Mouse (Mus musculus) forebrain, embryonic 11.5 days (tissue): Measurements from ENCODE around the gene Phyhipl. TPM values are rescaled to one million over a fixed set of nuclear protein-coding genes. Genes with fewer than 3 reads are reported as not detected.

Source experiments
- ATAC-seq: fragments of 200-750 bp; cut with Nextera tagmentation; replicated peaks from 2 replicates; pipeline ENCODE4 v1.8.0; 2017; ENCODE audit warnings: moderate TSS enrichment; ENCODE audit not compliant: low FRiP score
- DNase-seq: peaks from one replicate; pipeline ENCODE4 v3.0.0-alpha.2; 2017; ENCODE audit warnings: low spot score
- H3K27ac ChIP-seq: fragments of 300-500 bp; sonication (generic); 2 replicates; pipeline ENCODE4 v1.5.1; 2014; ENCODE audit warnings: low read depth, low read length
- H3K27me3 ChIP-seq: fragments of 300-500 bp; sonication (generic); 2 replicates; pipeline ENCODE4 v1.6.1; 2014; ENCODE audit warnings: mild to moderate bottlenecking, low read length, mixed read lengths; ENCODE audit not compliant: control insufficient read depth, insufficient read depth
- H3K36me3 ChIP-seq: fragments of 300-500 bp; sonication (generic); 2 replicates; pipeline ENCODE4 v1.6.1; 2014; ENCODE audit warnings: mild to moderate bottlenecking, low read length, moderate library complexity, mixed read lengths; ENCODE audit not compliant: control insufficient read depth, insufficient read depth
- H3K4me1 ChIP-seq: fragments of 300-500 bp; sonication (generic); replicated peaks from 2 replicates; pipeline ENCODE4 v1.6.1; 2014; ENCODE audit warnings: low read length, mixed read lengths; ENCODE audit not compliant: control insufficient read depth, insufficient read depth
- H3K4me2 ChIP-seq: fragments of 300-500 bp; sonication (generic); 2 replicates; pipeline ENCODE4 v1.6.1; 2014; ENCODE audit warnings: low read depth, mild to moderate bottlenecking, low read length, moderate library complexity, mixed read lengths; ENCODE audit not compliant: severe bottlenecking
- H3K4me3 ChIP-seq: fragments of 300-500 bp; sonication (generic); 2 replicates; pipeline ENCODE4 v1.5.1; 2014; ENCODE audit warnings: low read depth, low read length
- H3K9ac ChIP-seq: fragments of 300-500 bp; sonication (generic); 2 replicates; pipeline ENCODE4 v1.6.1; 2014; ENCODE audit warnings: low read length
- H3K9me3 ChIP-seq: fragments of 300-500 bp; sonication (generic); 2 replicates; pipeline ENCODE4 v1.6.1; 2016; ENCODE audit warnings: low read length, mixed read lengths; ENCODE audit not compliant: control insufficient read depth
- WGBS: fragments of 180-500 bp; shearing (Covaris S2); extraction: QIAGEN DNeasy Blood & Tissue Kit; methylation state at CpG from one replicate; pipeline ENCODE4 v1.1.7; 2014; 5-methylcytosine and 5-hydroxymethylcytosine counted together
- polyA plus RNA-seq: library from polyadenylated mRNA; unstranded; fragments of >200 nt; fragmentation: Nextera tagmentation; extraction: Ambion mirVana; gene quantifications from 2 replicates; pipeline ENCODE4 v1.2.1, GENCODE M21; 2014

Phyhipl gene
- polyA plus RNA-seq, 1 experiment from 2014 or later, result 34.5 TPM

GRCm38 (mm10) chr10:70516661-70517060, 139.1 kb downstream of the Phyhipl start:
- peaks cover under 1% of the 10 kb centered on the region; the same call in 1 of the 2 replicates for H3K27me3 ChIP-seq
- WGBS, result 91% methylated on average over 8 of the region's 8 CpGs
- no peak overlapping the region for H3K4me2 ChIP-seq
- no peak overlapping the region for H3K4me3 ChIP-seq
- H3K9ac ChIP-seq, result no peak overlapping the region
- no peaks in the 10 kb centered on the region for H3K9me3 ChIP-seq
- ATAC-seq (no peak), DNase-seq (peak; percentile 46)
- no peak overlapping the region for H3K27ac ChIP-seq
- peaks cover 12% of the 10 kb centered on the region; the same call in 1 of the 2 replicates for H3K4me1 ChIP-seq
- no peaks in the 10 kb centered on the region for H3K36me3 ChIP-seq

GRCm38 (mm10) chr10:70514848-70515247, 140.9 kb downstream of the Phyhipl start:
- no peak overlapping the region for H3K4me3 ChIP-seq
- H3K4me2 ChIP-seq, result no peak overlapping the region
- no peak overlapping the region for H3K9ac ChIP-seq
- H3K9me3 ChIP-seq, result no peaks in the 10 kb centered on the region
- peaks cover 5% of the 10 kb centered on the region; the same call in 1 of the 2 replicates for H3K4me1 ChIP-seq
- no peak for DNase-seq
- no peaks in the 10 kb centered on the region for H3K36me3 ChIP-seq
- no peak overlapping the region for H3K27ac ChIP-seq
- H3K27me3 ChIP-seq, result no peaks in the 10 kb centered on the region; the same call in 1 of the 2 replicates
- no peak for ATAC-seq
- 88% methylated on average over 9 of the region's 9 CpGs for WGBS

GRCm38 (mm10) chr10:70507880-70508279, 147.9 kb downstream of the Phyhipl start:
- H3K4me1 ChIP-seq, result peaks cover 4% of the 10 kb centered on the region; the same call in 1 of the 2 replicates
- H3K9ac ChIP-seq, result no peak overlapping the region
- H3K27ac ChIP-seq, result no peak overlapping the region
- H3K4me2 ChIP-seq, result no peak overlapping the region
- DNase-seq (no peak), ATAC-seq (no peak)
- no peak overlapping the region for H3K4me3 ChIP-seq
- WGBS, result 93% methylated on average over 3 of the region's 3 CpGs
- H3K27me3 ChIP-seq, result no peaks in the 10 kb centered on the region
- H3K36me3 ChIP-seq, result no peaks in the 10 kb centered on the region
- peaks cover 5% of the 10 kb centered on the region for H3K9me3 ChIP-seq

Other genes with a start within 250 kb of the Phyhipl start
- gene Fam13c, start 215.5 kb downstream of the Phyhipl start, polyA plus RNA-seq, result 11.7 and 13.6 TPM in 2 replicates